Mouse (Mus musculus) forelimb bud, embryonic 11.5 days (tissue): ENCODE results near the gene Smim24.

Experiments
- DNase-seq: peaks from one replicate; pipeline ENCODE4 v3.0.0-alpha.2; 2012; ENCODE audit warnings: low read depth, low spot score

The Smim24 gene

GRCm38 (mm10) chr10:81392781-81393185 lies at the start of gene Smim24:
Smim24 (plus strand) TSS chr10:81393051.
- DNase-seq: no peak

GRCm38 (mm10) chr10:81344421-81345161 lies 48.3 kb upstream of the Smim24 start:
- DNase-seq: no peak

- no peak for DNase-seq
Observed at GRCm38 (mm10) chr10:81345162-81345534, 47.7 kb upstream of the Smim24 start.

GRCm38 (mm10) chr10:81346453-81347067 lies 46.3 kb upstream of the Smim24 start:
- peak; percentile 67 for DNase-seq

GRCm38 (mm10) chr10:81349146-81349545 lies 43.7 kb upstream of the Smim24 start:
- no peak for DNase-seq

GRCm38 (mm10) chr10:81349961-81350350 lies 42.9 kb upstream of the Smim24 start:
- no peak for DNase-seq

GRCm38 (mm10) chr10:81350351-81351063 lies 42.3 kb upstream of the Smim24 start, which contains the start of gene Hmg20b:
Hmg20b (minus strand) TSS chr10:81350480.
- DNase-seq: peak; percentile 98

- DNase-seq: no peak
Observed at GRCm38 (mm10) chr10:81351678-81352291, 41.1 kb upstream of the Smim24 start.

GRCm38 (mm10) chr10:81354738-81355477 lies 37.9 kb upstream of the Smim24 start:
- DNase-seq: no peak

- no peak for DNase-seq
Observed at GRCm38 (mm10) chr10:81355533-81355932, 37.3 kb upstream of the Smim24 start.

GRCm38 (mm10) chr10:81356352-81356990 lies 36.4 kb upstream of the Smim24 start:
- DNase-seq: no peak

- DNase-seq: peak; percentile 83
Observed at GRCm38 (mm10) chr10:81356991-81357844, 35.6 kb upstream of the Smim24 start, which contains the start of gene Mfsd12. Mfsd12 (plus strand) TSS chr10:81357491.

GRCm38 (mm10) chr10:81358209-81358608 lies 34.6 kb upstream of the Smim24 start:
- DNase-seq: no peak

GRCm38 (mm10) chr10:81358841-81359240 lies 34.0 kb upstream of the Smim24 start:
- no peak for DNase-seq

- no peak for DNase-seq
Observed at GRCm38 (mm10) chr10:81360721-81361120, 32.1 kb upstream of the Smim24 start.

GRCm38 (mm10) chr10:81362336-81362949 lies 30.4 kb upstream of the Smim24 start:
- no peak for DNase-seq

- no peak for DNase-seq
Observed at GRCm38 (mm10) chr10:81363436-81364346, 29.2 kb upstream of the Smim24 start.

- no peak for DNase-seq
Observed at GRCm38 (mm10) chr10:81364666-81365065, 28.2 kb upstream of the Smim24 start.
